Mouse (Mus musculus) lung, adult 2 months (tissue): Measurements from ENCODE around the gene Manea.

ENCODE experiments used
- CTCF ChIP-seq: fragments of 200-500 bp; IDR thresholded peaks from 2 replicates; pipeline ENCODE4 v1.5.1; 2011; ENCODE audit warnings: mild to moderate bottlenecking, low read length, control low read depth; ENCODE audit not compliant: insufficient read depth
- POLR2A ChIP-seq: fragments of 200-500 bp; IDR thresholded peaks from 2 replicates; pipeline ENCODE4 v1.6.1; 2011; ENCODE audit warnings: low read depth, mild to moderate bottlenecking, control low read depth, low read length, borderline replicate concordance; ENCODE audit errors: extremely low read depth

GRCm38 (mm10) chr4:26338604-26339003 lies 8.1 kb downstream of the Manea start:
- TF ChIP-seq POLR2A (no peak), CTCF (no peak)
